Mouse (Mus musculus) hindbrain, embryonic 15.5 days (tissue): ENCODE measurements around the gene Dop1b. TPM values are rescaled to one million over a fixed set of nuclear protein-coding genes. Genes with fewer than 3 reads are reported as not detected.

Source experiments
- ATAC-seq: fragments of 200-750 bp; cut with Nextera tagmentation; 2 replicates; pipeline ENCODE4 v1.8.0; 2017; ENCODE audit warnings: low read depth, moderate number of reproducible peaks, moderate TSS enrichment; ENCODE audit not compliant: low FRiP score
- H3K27ac ChIP-seq: fragments of 300-500 bp; sonication (generic); replicated peaks from 2 replicates; pipeline ENCODE4 v1.5.1; 2015; ENCODE audit warnings: mild to moderate bottlenecking, inconsistent platforms
- H3K27me3 ChIP-seq: fragments of 300-500 bp; sonication (generic); 2 replicates; pipeline ENCODE4 v1.6.1; 2015; ENCODE audit warnings: control low read depth, inconsistent platforms
- H3K36me3 ChIP-seq: fragments of 300-500 bp; sonication (generic); 2 replicates; pipeline ENCODE4 v1.6.1; 2015; ENCODE audit warnings: control low read depth, inconsistent platforms
- H3K4me1 ChIP-seq: fragments of 300-500 bp; sonication (generic); replicated peaks from 2 replicates; pipeline ENCODE4 v1.6.1; 2015; ENCODE audit warnings: control low read depth, inconsistent platforms
- H3K4me2 ChIP-seq: fragments of 300-500 bp; sonication (generic); 2 replicates; pipeline ENCODE4 v1.6.1; 2015; ENCODE audit warnings: moderate library complexity, mild to moderate bottlenecking, inconsistent platforms
- H3K4me3 ChIP-seq: fragments of 300-500 bp; sonication (generic); 2 replicates; pipeline ENCODE4 v1.5.1; 2015; ENCODE audit warnings: mild to moderate bottlenecking, inconsistent platforms
- H3K9ac ChIP-seq: fragments of 300-500 bp; sonication (generic); 2 replicates; pipeline ENCODE4 v1.6.1; 2015; ENCODE audit warnings: inconsistent platforms
- H3K9me3 ChIP-seq: fragments of 300-500 bp; sonication (generic); 2 replicates; pipeline ENCODE4 v1.6.1; 2016; ENCODE audit warnings: control low read depth, inconsistent platforms
- WGBS: fragments of 180-500 bp; shearing (Covaris S2); methylation state at CpG from one replicate; pipeline ENCODE4 v1.1.7; 2015; 5-methylcytosine and 5-hydroxymethylcytosine counted together
- polyA plus RNA-seq: library from polyadenylated mRNA; unstranded; fragments of >200 nt; fragmentation: Nextera tagmentation; extraction: Ambion mirVana; gene quantifications from 2 replicates; pipeline ENCODE4 v1.2.1, GENCODE M21; 2015

The Dop1b gene
- polyA plus RNA-seq, 1 experiment from 2014 or later: 40.1 TPM

GRCm38 (mm10) chr16:93715826-93716225 lies 4.1 kb downstream of the Dop1b start:
- peaks cover 22% of the 10 kb centered on the region for H3K4me1 ChIP-seq

DNA sequence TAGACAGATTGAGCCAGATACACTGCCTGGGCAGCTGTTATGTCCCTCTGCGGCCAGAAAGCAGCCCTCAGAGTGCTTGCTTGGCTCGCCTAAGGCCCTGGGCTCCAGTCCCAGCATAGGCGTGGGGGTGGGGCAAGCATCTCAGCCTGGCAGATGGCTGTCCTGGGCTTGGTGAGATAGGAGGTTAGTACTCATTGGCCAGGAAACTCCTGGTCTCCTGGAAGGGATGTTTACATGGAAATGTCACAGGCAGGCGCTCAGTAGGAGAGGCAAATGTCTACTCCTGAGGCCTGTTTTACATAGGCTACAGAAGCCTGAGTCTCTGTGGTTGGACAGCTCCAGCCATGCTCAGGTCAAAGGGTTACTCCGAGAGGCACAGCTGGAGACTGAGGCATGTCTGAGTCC lies 5.6 kb downstream of the Dop1b start:
- Histone ChIP-seq H3K9me3 (no peaks in the 10 kb centered on the region), H3K9ac (no peak overlapping the region), H3K27ac (peak overlapping the region; percentile 27; the same call in 1 of the 2 replicates), H3K36me3 (no peaks in the 10 kb centered on the region), H3K27me3 (no peaks in the 10 kb centered on the region), H3K4me3 (no peak overlapping the region), H3K4me2 (no peak overlapping the region), H3K4me1 (peaks cover 24% of the 10 kb centered on the region)
- ATAC-seq: peak; percentile 42
- 13% methylated on average over 5 of the region's 5 CpGs for WGBS

More at GRCm38 (mm10) chr16:93715826-93716225, 4.1 kb downstream of the Dop1b start:
- no peaks in the 10 kb centered on the region for H3K27me3 ChIP-seq
- no peak overlapping the region for H3K27ac ChIP-seq
- WGBS: 89% methylated on average over 6 of the region's 6 CpGs
- H3K9me3 ChIP-seq: no peaks in the 10 kb centered on the region
- H3K4me3 ChIP-seq: no peak overlapping the region
- H3K9ac ChIP-seq: no peak overlapping the region
- H3K36me3 ChIP-seq: no peaks in the 10 kb centered on the region
- no peak overlapping the region for H3K4me2 ChIP-seq
- ATAC-seq: no peak

- Histone ChIP-seq H3K9me3 (no peaks in the 10 kb centered on the region), H3K4me1 (peaks cover 17% of the 10 kb centered on the region), H3K4me2 (no peak overlapping the region), H3K27ac (no peak overlapping the region), H3K9ac (no peak overlapping the region), H3K36me3 (peaks cover 12% of the 10 kb centered on the region), H3K4me3 (no peak overlapping the region), H3K27me3 (no peaks in the 10 kb centered on the region)
- 89% methylated on average over 5 of the region's 5 CpGs for WGBS
- ATAC-seq: no peak
Measured at GRCm38 (mm10) chr16:93721771-93722170, 10.1 kb downstream of the Dop1b start.

DNA sequence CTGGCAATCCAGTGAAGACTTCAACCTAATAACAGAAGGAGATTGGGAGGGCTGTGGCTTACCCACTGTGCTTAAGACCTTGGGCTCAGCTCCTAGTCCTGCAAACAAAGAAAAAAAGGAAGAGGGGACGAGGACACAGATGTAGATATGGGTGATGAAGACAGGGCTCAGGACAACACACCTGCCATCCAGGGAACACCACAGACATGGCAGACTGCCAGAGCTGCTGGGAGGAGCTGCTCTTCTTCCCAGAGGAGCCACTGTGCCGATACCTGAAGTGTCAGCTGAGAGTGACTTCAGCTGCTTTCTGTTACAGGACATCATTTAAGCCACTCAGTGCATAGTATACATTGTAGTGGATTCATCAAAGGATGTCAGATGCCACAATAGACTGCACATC lies 10.8 kb downstream of the Dop1b start:
- WGBS: 38% methylated on average over 2 of the region's 2 CpGs
- no peak; the same call in 1 of the 2 replicates for ATAC-seq
- no peak overlapping the region for H3K27ac ChIP-seq

GRCm38 (mm10) chr16:93725417-93726144 lies 13.9 kb downstream of the Dop1b start:
- H3K27ac ChIP-seq: no peak overlapping the region
- H3K36me3 ChIP-seq: peaks cover 15% of the 10 kb centered on the region
- H3K4me3 ChIP-seq: no peak overlapping the region
- no peaks in the 10 kb centered on the region for H3K9me3 ChIP-seq
- peaks cover 14% of the 10 kb centered on the region; the same call in 1 of the 2 replicates for H3K4me1 ChIP-seq
- no peak overlapping the region for H3K9ac ChIP-seq
- no peak for ATAC-seq
- 77% methylated on average over 8 of the region's 8 CpGs for WGBS
- no peak overlapping the region for H3K4me2 ChIP-seq
- no peaks in the 10 kb centered on the region for H3K27me3 ChIP-seq

More for the DNA sequence above, 10.8 kb downstream of the Dop1b start:
- H3K4me3 ChIP-seq: no peak overlapping the region
- no peaks in the 10 kb centered on the region for H3K9me3 ChIP-seq
- H3K36me3 ChIP-seq: peaks cover 12% of the 10 kb centered on the region
- H3K4me1 ChIP-seq: peaks cover 12% of the 10 kb centered on the region; the same call in 1 of the 2 replicates
- no peak overlapping the region for H3K4me2 ChIP-seq
- no peak overlapping the region for H3K9ac ChIP-seq
- no peaks in the 10 kb centered on the region for H3K27me3 ChIP-seq

DNA sequence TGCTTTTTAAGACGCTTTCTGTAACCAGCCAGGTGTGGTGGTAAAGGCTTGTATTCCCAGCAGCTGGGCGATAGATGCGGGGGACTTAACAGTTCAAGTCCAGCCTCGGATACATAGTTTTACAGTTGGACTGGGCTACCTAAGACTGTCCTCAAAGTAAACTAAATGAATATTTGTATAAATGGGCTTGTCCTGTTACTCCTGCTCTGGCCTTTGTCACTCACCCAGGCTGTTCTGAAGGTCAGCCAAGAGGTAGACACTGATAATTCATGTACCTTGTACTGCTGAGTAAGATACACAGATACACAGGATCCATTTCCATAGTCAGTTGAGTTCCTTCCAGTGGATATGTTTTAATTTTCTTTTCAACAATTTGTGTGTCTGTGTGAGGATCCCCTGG lies 14.5 kb downstream of the Dop1b start:
- Histone ChIP-seq H3K4me2 (no peak overlapping the region), H3K9me3 (no peaks in the 10 kb centered on the region), H3K4me1 (peaks cover 14% of the 10 kb centered on the region; the same call in 1 of the 2 replicates), H3K9ac (no peak overlapping the region), H3K27ac (no peak overlapping the region), H3K27me3 (no peaks in the 10 kb centered on the region), H3K36me3 (peaks cover 15% of the 10 kb centered on the region), H3K4me3 (no peak overlapping the region)
- 92% methylated on average over 4 of the region's 4 CpGs for WGBS
- ATAC-seq: no peak

- Histone ChIP-seq H3K4me2 (no peak overlapping the region), H3K27ac (no peak overlapping the region), H3K4me3 (no peak overlapping the region), H3K27me3 (no peaks in the 10 kb centered on the region), H3K4me1 (peaks cover 5% of the 10 kb centered on the region; the same call in 1 of the 2 replicates), H3K9ac (no peak overlapping the region), H3K36me3 (peaks cover 15% of the 10 kb centered on the region), H3K9me3 (no peaks in the 10 kb centered on the region)
- ATAC-seq: no peak
- WGBS: 82% methylated on average over 9 of the region's 9 CpGs
Measured at GRCm38 (mm10) chr16:93728676-93729075, 17.0 kb downstream of the Dop1b start.

DNA sequence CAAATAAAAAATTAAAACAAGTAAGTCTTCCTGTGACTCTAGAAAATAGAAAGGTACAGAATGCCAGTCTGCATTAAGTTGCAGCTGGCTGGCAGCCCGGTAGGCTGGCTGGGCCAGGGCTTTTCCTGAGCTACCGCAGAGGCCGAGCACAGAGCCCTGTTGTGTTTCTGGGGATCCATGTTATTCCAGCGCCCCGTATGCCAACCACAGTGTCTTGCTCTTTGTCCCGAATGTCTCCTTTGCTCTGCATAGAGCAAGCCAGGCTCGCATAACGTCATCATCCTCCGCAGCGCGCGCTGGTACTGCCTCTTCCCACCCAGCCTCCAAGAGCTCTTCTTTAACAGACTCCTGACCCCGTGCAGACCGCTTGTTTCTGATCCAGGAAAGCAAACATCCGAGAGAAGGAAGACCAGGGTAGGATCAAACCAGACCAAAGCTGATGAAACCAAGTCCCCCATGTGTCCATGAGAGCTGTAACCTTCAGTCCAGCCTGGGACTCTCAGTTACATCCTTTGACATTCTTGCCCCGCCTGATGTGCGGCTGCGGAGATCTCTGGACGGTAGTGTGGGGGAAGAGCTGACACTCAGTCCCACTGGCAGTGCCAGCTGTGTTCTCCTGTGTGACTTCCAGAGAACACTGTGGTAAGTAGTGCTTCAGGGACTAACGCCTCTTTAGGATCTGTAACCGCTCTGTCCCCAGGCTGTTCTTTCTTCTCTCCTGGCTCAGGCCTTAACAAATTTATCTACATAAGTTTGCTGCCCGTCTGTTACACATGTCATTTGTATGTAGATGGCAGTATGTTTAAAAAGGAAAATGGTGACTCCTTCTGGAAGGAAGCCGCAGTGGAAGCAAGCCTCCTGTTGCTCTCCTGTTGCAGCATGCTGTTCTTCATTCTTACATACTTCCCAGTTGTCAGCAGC lies 18.4 kb downstream of the Dop1b start:
- Histone ChIP-seq H3K4me3 (no peak overlapping the region), H3K27ac (no peak overlapping the region; the same call in 1 of the 2 replicates), H3K4me1 (peaks cover 5% of the 10 kb centered on the region; the same call in 1 of the 2 replicates), H3K36me3 (peaks cover 17% of the 10 kb centered on the region), H3K27me3 (no peaks in the 10 kb centered on the region), H3K9ac (no peak overlapping the region), H3K4me2 (no peak overlapping the region), H3K9me3 (no peaks in the 10 kb centered on the region)
- no peak; the same call in 1 of the 2 replicates for ATAC-seq
- 71% methylated on average over 23 of the region's 23 CpGs for WGBS

DNA sequence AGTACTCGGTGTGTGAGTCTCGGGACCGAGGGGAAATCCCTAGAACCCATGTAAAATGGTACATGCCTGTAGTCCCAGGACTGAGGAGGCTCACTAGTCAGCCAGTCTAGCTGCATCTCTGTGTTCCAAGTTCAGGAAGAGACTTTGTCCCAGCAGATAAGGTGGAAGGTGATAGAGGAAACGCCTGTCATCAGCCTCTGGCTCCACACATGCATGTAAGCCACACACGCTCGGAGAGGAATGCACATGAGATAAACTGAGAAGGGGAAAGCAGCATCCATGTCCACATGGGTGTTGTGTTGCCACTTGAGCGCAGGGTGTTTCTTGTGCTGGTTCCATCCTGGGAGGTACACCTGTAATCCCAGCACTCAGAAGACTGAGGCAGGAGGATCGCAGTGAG lies 19.6 kb downstream of the Dop1b start:
- Histone ChIP-seq H3K27me3 (no peaks in the 10 kb centered on the region), H3K9ac (no peak overlapping the region), H3K4me2 (no peak overlapping the region), H3K9me3 (no peaks in the 10 kb centered on the region), H3K27ac (no peak overlapping the region), H3K4me1 (peaks cover 5% of the 10 kb centered on the region; the same call in 1 of the 2 replicates), H3K36me3 (peaks cover 9% of the 10 kb centered on the region), H3K4me3 (no peak overlapping the region)
- WGBS: 95% methylated on average over 8 of the region's 8 CpGs
- no peak for ATAC-seq

- H3K4me3 ChIP-seq: no peak overlapping the region
- no peak overlapping the region for H3K27ac ChIP-seq
- no peaks in the 10 kb centered on the region for H3K27me3 ChIP-seq
- 76% methylated on average over 18 of the region's 18 CpGs for WGBS
- H3K36me3 ChIP-seq: peaks cover 9% of the 10 kb centered on the region
- no peaks in the 10 kb centered on the region for H3K9me3 ChIP-seq
- peaks cover 5% of the 10 kb centered on the region; the same call in 1 of the 2 replicates for H3K4me1 ChIP-seq
- no peak overlapping the region for H3K4me2 ChIP-seq
- no peak overlapping the region for H3K9ac ChIP-seq
- ATAC-seq: no peak
Measured at GRCm38 (mm10) chr16:93732875-93733569, 21.3 kb downstream of the Dop1b start.

GRCm38 (mm10) chr16:93739251-93739650 lies 27.5 kb downstream of the Dop1b start:
- Histone ChIP-seq H3K9me3 (no peaks in the 10 kb centered on the region), H3K4me3 (no peak overlapping the region), H3K4me1 (no peaks in the 10 kb centered on the region), H3K27me3 (no peaks in the 10 kb centered on the region), H3K9ac (no peak overlapping the region), H3K36me3 (peaks cover 37% of the 10 kb centered on the region), H3K27ac (no peak overlapping the region), H3K4me2 (no peak overlapping the region)
- 94% methylated on average over 11 of the region's 11 CpGs for WGBS
- ATAC-seq: no peak
